Mouse (Mus musculus) lung, adult 2 months (tissue): ENCODE measurements around the gene AL607142.1. TPM values are rescaled to one million over a fixed set of nuclear protein-coding genes. Genes with fewer than 3 reads are reported as not detected.

Experiments used
- DNase-seq: peaks from one replicate; pipeline ENCODE4 v3.0.0; 2022
- H3K4me1 ChIP-seq: fragments of 200-500 bp; 2 replicates; pipeline ENCODE4 v1.6.1; 2011; ENCODE audit warnings: low read length; ENCODE audit not compliant: control insufficient read depth, insufficient read depth
- H3K4me3 ChIP-seq: fragments of 200-500 bp; replicated peaks from 2 replicates; pipeline ENCODE3; 2011; ENCODE audit warnings: low read depth, mild to moderate bottlenecking, control low read depth, low read length; ENCODE audit errors: extremely low read depth
- CTCF ChIP-seq: fragments of 200-500 bp; IDR thresholded peaks from 2 replicates; pipeline ENCODE4 v1.5.1; 2011; ENCODE audit warnings: mild to moderate bottlenecking, low read length, control low read depth; ENCODE audit not compliant: insufficient read depth
- POLR2A ChIP-seq: fragments of 200-500 bp; IDR thresholded peaks from 2 replicates; pipeline ENCODE4 v1.6.1; 2011; ENCODE audit warnings: low read depth, mild to moderate bottlenecking, control low read depth, low read length, borderline replicate concordance; ENCODE audit errors: extremely low read depth
- WGBS: fragments of 180-500 bp; shearing (Covaris S2); methylation state at CpG from one replicate; pipeline ENCODE4 v1.1.7; 2018; 5-methylcytosine and 5-hydroxymethylcytosine counted together
- polyA plus RNA-seq: library from polyadenylated mRNA; depleted of rRNA; stranded (reverse); fragments of >200 nt; gene quantifications from 2 replicates; pipeline ENCODE4 v1.2.3, GENCODE M21; 2012

The AL607142.1 gene
- polyA plus RNA-seq, 1 experiment = not detected

GRCm38 (mm10) chr4:120037007-120037406 lies 27.8 kb upstream of the AL607142.1 start:
- DNase-seq = no peak
- Histone ChIP-seq H3K4me1 (peaks cover 9% of the 10 kb centered on the region; the same call in 1 of the 2 replicates), H3K4me3 (no peak overlapping the region)
- 47% methylated on average over 7 of the region's 7 CpGs for WGBS
- TF ChIP-seq CTCF = no peak
- TF ChIP-seq POLR2A = no peak

DNA sequence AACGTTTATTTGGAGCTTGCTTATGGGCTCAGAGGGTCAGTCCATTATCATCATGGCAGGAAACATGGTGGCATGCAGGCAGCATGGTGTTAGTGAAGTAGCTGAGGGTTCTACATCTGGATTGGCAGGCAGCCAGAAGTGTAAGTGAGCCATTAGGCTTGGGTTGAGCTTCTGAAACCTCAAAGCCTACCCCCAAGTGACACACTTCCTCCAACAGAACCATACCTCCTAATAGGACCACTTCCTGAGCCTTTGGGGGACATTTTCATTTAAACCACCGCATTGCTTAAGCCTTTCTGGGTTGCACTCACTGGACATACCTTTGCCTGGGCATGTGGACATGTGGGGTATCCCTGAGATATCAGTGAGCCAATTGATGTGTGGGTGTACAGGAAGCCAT lies 23.3 kb upstream of the AL607142.1 start:
- TF ChIP-seq POLR2A = no peak
- TF ChIP-seq CTCF = no peak
- H3K4me3 ChIP-seq = no peak overlapping the region
- no peak for DNase-seq
- WGBS = 74% methylated on average over 2 of the region's 2 CpGs
- H3K4me1 ChIP-seq = no peaks in the 10 kb centered on the region

DNA sequence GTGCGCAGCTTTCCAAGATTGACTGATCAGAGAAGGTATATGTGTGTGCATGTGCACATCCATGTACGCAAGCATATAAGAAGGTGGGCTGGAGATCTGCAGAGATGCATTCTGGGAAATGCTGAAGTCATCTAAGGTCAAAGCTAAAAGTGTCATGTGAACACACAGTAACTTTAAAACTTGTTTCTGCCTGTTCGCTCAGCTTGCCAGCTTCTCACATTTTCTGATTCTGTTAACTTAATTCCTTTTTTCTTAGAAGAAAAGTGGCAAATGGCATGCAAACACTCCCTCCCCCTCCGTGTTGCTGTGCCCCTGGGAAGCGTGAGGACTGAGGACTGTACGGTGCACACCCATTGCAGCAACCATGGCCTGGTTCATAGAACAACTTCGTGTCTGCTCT lies 22.3 kb upstream of the AL607142.1 start:
- 77% methylated on average over 7 of the region's 7 CpGs for whole genome bisulfite sequencing
- no peak for DNase-seq
- H3K4me3 ChIP-seq = no peak overlapping the region
- no peaks in the 10 kb centered on the region for H3K4me1 ChIP-seq
- TF ChIP-seq CTCF (no peak), POLR2A (no peak)

- no peak for DNase-seq
- Histone ChIP-seq H3K4me3 (no peak overlapping the region), H3K4me1 (no peaks in the 10 kb centered on the region)
- no peak for TF ChIP-seq POLR2A
- no peak for TF ChIP-seq CTCF
- WGBS = 80% methylated on average over 5 of the region's 5 CpGs
Observed at GRCm38 (mm10) chr4:120044612-120045011, 20.2 kb upstream of the AL607142.1 start.

GRCm38 (mm10) chr4:120045131-120045537 lies 19.7 kb upstream of the AL607142.1 start:
- 45% methylated on average over 5 of the region's 5 CpGs for WGBS
- H3K4me1 ChIP-seq = no peaks in the 10 kb centered on the region
- no peak for TF ChIP-seq CTCF
- no peak for TF ChIP-seq POLR2A
- no peak for DNase-seq
- H3K4me3 ChIP-seq = no peak overlapping the region

GRCm38 (mm10) chr4:120045871-120046270 lies 18.9 kb upstream of the AL607142.1 start:
- H3K4me3 ChIP-seq = no peak overlapping the region
- DNase-seq = no peak
- WGBS = 78% methylated on average over 7 of the region's 7 CpGs
- no peaks in the 10 kb centered on the region for H3K4me1 ChIP-seq
- TF ChIP-seq POLR2A (no peak), CTCF (no peak)

DNA sequence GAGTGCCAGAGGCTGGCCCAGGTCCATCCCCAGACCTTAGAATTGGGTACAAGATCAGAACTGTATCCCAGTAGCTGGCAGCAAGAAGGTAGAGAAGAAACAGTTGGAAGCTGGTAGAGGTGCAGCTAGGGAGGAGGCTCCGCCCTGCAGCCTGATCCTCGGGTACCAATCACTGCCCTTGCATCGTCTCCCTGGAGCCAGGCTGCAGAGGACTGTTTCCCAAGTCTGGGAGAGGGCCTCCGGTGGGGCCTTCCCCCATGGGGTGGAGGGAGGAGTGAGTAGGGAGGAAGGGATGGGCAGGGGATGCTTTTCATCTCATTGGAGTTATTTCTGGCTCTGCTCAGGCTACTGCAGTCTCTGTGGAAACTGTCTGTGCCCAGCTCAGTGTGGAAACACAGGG lies 17.7 kb upstream of the AL607142.1 start:
- H3K4me1 ChIP-seq = no peaks in the 10 kb centered on the region
- WGBS = 40% methylated on average over 4 of the region's 4 CpGs
- TF ChIP-seq POLR2A (no peak), CTCF (no peak)
- no peak for DNase-seq
- no peak overlapping the region for H3K4me3 ChIP-seq

DNA sequence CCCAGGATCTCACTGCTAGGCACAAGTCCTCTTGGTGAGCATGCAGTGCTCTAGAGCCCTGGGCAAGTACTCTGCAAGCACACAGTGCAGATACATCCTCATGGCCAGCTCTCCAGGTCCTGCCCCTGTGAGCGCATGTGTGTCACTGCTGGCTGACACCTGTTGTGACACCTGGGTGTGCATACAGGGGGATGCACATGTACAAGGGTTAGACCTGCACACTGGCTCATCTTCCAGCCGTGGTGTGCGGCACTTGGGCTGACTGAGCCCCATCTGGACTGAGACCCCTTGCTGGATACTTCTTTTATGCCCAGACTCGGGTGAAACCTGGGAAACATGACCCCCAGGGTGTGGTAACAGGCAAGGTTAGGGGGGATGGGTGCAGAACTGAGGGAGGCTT lies 16.5 kb upstream of the AL607142.1 start:
- 93% methylated on average over 4 of the region's 4 CpGs for WGBS
- H3K4me3 ChIP-seq = no peak overlapping the region
- TF ChIP-seq POLR2A (no peak), CTCF (no peak)
- no peaks in the 10 kb centered on the region for H3K4me1 ChIP-seq
- no peak for DNase-seq

DNA sequence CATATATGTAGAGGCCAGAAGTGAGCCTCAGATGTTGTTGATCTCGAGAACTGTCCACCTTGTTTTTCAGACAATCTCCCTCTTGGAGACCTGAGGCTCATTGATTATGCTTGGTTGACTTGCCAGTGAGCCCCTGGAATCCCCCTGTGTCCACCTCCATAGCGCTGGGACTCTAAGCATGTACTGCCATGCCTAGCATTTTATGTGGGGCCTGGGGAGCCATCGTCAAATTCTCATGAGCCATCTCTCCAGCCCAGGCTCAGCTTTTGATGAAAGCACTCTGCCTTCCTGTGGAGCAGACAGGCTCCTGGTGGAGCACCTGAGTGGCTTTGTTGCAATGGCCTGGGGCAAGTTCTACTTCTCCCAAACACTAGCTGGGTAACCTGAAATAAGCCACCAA lies 14.9 kb upstream of the AL607142.1 start:
- no peak overlapping the region for H3K4me3 ChIP-seq
- 96% methylated on average over 3 of the region's 3 CpGs for WGBS
- DNase-seq = no peak
- TF ChIP-seq POLR2A = no peak
- no peak for TF ChIP-seq CTCF
- no peaks in the 10 kb centered on the region for H3K4me1 ChIP-seq

DNA sequence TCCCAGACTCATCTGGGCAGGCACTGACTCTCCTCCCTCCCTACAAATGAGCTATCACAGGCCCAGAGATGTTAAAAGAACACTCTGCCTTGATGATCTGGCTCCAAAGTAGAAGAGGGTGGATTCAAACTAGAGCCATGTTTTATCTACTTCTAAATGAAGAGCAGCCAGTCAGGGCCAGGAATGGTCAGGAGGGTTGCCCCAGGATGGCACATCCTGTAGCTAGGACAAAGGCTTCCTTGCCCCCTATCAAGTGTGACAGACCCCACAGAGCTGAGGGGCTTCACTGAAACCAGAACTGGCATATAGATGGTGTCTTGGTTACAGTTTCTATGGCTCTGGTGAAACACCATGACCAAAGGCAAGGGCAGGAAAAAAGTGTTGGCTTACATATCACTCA lies 12.3 kb upstream of the AL607142.1 start:
- Histone ChIP-seq H3K4me1 (no peaks in the 10 kb centered on the region), H3K4me3 (no peak overlapping the region)
- no peak for DNase-seq
- TF ChIP-seq POLR2A = no peak
- no peak for TF ChIP-seq CTCF
